Mouse (Mus musculus) stomach, postnatal 0 days (tissue): ENCODE results near the gene Ints13. TPM values are rescaled to one million over a fixed set of nuclear protein-coding genes. Genes with fewer than 3 reads are reported as not detected.
A peak's percentile ranks its signal among the peaks of the same experiment; 100 is the strongest.

Experiments
- ATAC-seq: fragments of 200-750 bp; cut with Nextera tagmentation; 2 replicates; pipeline ENCODE4 v1.8.0; 2017; ENCODE audit not compliant: low FRiP score, low TSS enrichment
- DNase-seq: peaks from one replicate; pipeline ENCODE4 v3.0.0-alpha.2; 2016; ENCODE audit warnings: low spot score
- H3K27ac ChIP-seq: fragments of 300-500 bp; sonication (generic); replicated peaks from 2 replicates; pipeline ENCODE4 v1.5.1; 2014; ENCODE audit warnings: mild to moderate bottlenecking, control low read depth
- H3K27me3 ChIP-seq: fragments of 300-500 bp; sonication (generic); 2 replicates; pipeline ENCODE4 v1.6.1; 2014; ENCODE audit warnings: low read length; ENCODE audit not compliant: control insufficient read depth, insufficient read depth
- H3K36me3 ChIP-seq: fragments of 300-500 bp; sonication (generic); 2 replicates; pipeline ENCODE4 v1.6.1; 2014; ENCODE audit warnings: low read length, mixed read lengths; ENCODE audit not compliant: control insufficient read depth, insufficient read depth
- H3K4me1 ChIP-seq: fragments of 300-500 bp; sonication (generic); replicated peaks from 2 replicates; pipeline ENCODE4 v1.6.1; 2014; ENCODE audit warnings: antibody characterized with exemption; ENCODE audit not compliant: control insufficient read depth, insufficient read depth
- H3K4me2 ChIP-seq: fragments of 300-500 bp; sonication (generic); replicated peaks from 2 replicates; pipeline ENCODE4 v1.6.1; 2014; ENCODE audit warnings: low read depth, mild to moderate bottlenecking, control low read depth, moderate library complexity
- H3K4me3 ChIP-seq: fragments of 300-500 bp; sonication (generic); 2 replicates; pipeline ENCODE4 v1.5.1; 2014; ENCODE audit warnings: low read depth, low read length, control low read depth
- H3K9ac ChIP-seq: fragments of 300-500 bp; sonication (generic); 2 replicates; pipeline ENCODE4 v1.6.1; 2014; ENCODE audit warnings: mild to moderate bottlenecking, low read length, control low read depth, mixed read lengths
- H3K9me3 ChIP-seq: fragments of 300-500 bp; sonication (generic); 2 replicates; pipeline ENCODE4 v1.6.1; 2016; ENCODE audit warnings: low read length; ENCODE audit not compliant: control insufficient read depth
- CTCF ChIP-seq: IDR thresholded peaks from 2 replicates; pipeline ENCODE4 v1.5.1; 2016; ENCODE audit warnings: antibody characterized with exemption, low read depth, mild to moderate bottlenecking, moderate library complexity
- EP300 ChIP-seq: optimal IDR thresholded peaks from 2 replicates; pipeline ENCODE3; 2016; ENCODE audit warnings: antibody characterized with exemption
- WGBS: fragments of 180-500 bp; shearing (Covaris S2); extraction: QIAGEN DNeasy Blood & Tissue Kit; methylation state at CpG from one replicate; pipeline ENCODE4 v1.1.7; 2014; 5-methylcytosine and 5-hydroxymethylcytosine counted together
- polyA plus RNA-seq: library from polyadenylated mRNA; unstranded; fragments of >200 nt; fragmentation: Nextera tagmentation; extraction: Ambion mirVana; gene quantifications from 2 replicates; pipeline ENCODE4 v1.2.1, GENCODE M21; 2015

Ints13 gene
- polyA plus RNA-seq, 1 experiment from 2014 or later, result 25.8 TPM

DNA sequence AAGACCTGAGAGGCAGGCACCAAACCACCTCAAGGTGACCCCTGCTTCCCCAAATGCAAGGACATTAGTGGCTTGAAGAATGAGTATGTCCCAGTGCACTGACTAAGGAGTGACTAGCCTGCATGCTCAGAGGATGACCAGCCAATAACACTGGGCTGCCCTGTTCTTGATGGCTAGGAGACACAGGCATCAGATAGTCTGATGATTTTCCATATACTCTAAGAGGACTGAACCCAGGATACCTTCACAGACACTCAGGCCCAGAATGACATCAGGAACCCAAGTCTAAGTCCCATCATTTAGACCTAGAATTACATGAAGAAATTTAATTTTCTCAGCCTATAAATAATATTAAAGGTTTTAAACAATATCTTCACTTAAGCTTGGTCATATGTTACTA, 26.3 kb downstream of the Ints13 start:
- Histone ChIP-seq H3K4me3 (no peak overlapping the region), H3K9me3 (no peaks in the 10 kb centered on the region), H3K9ac (no peak overlapping the region), H3K36me3 (peaks cover 24% of the 10 kb centered on the region), H3K4me2 (no peak overlapping the region), H3K27me3 (no peaks in the 10 kb centered on the region), H3K4me1 (no peaks in the 10 kb centered on the region), H3K27ac (no peak overlapping the region)
- ATAC-seq (no peak), DNase-seq (no peak)
- TF ChIP-seq CTCF, result no peak

DNA sequence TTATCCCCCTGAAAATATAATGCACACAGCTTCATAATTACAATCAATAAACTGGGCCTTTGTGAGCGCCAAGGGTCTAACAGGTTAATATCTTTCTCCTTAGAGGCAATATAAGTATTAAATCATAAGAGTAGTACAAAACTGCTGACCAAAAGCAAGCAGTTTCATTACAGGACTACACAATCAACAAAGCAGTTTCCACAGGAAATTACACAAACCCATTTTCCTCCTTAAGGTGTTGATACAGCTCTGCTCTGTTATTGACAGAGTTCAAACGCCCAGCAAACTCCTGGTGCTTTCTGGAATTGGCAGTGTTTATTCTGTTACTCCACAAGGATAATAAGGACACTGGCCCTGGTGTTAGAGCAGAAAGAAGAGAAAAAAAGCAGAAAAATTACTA, 27.2 kb downstream of the Ints13 start:
- ATAC-seq (no peak), DNase-seq (no peak)
- H3K27ac ChIP-seq, result no peak overlapping the region
- H3K9me3 ChIP-seq, result no peaks in the 10 kb centered on the region
- no peak overlapping the region for H3K4me2 ChIP-seq
- H3K9ac ChIP-seq, result no peak overlapping the region
- no peaks in the 10 kb centered on the region for H3K27me3 ChIP-seq
- WGBS, result 67% methylated on average over 2 of the region's 2 CpGs
- no peaks in the 10 kb centered on the region for H3K4me1 ChIP-seq
- peaks cover 17% of the 10 kb centered on the region for H3K36me3 ChIP-seq
- no peak overlapping the region for H3K4me3 ChIP-seq
- no peak for TF ChIP-seq CTCF
- TF ChIP-seq EP300, result no peak

DNA sequence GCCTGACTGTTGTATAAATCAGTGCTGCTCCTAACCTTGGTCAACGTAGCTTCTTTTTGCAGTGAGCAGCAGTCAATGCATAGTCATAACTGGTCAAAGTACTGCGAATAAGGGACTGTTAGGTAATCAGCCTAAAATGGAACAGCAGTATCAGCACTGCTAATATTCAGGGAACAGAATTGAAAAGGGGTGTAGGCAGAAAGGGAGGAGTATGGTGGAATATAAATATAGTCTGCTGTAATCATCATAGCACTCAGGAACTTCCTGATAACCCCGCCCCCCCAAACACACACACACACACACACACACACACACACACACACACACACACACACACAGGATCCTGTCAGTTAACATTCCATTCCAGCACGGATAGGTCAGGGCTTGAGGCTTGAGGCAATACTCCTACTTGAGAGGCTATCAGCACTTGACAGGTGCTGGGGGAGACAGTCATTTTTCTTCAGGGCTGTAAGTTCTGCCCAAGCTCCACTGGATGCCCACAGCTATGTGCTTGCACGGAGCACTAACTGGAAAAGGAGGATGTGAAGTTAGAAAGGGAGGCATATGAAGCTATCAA, 32.3 kb downstream of the Ints13 start:
- no peak overlapping the region for H3K9ac ChIP-seq
- H3K36me3 ChIP-seq, result peaks cover 5% of the 10 kb centered on the region; the same call in 1 of the 2 replicates
- H3K27ac ChIP-seq, result no peak overlapping the region
- no peak overlapping the region for H3K4me2 ChIP-seq
- H3K9me3 ChIP-seq, result no peaks in the 10 kb centered on the region
- no peaks in the 10 kb centered on the region for H3K27me3 ChIP-seq
- H3K4me3 ChIP-seq, result no peak overlapping the region
- peak; percentile 84 for ATAC-seq
- no peak for TF ChIP-seq CTCF
- TF ChIP-seq EP300, result no peak
- no peaks in the 10 kb centered on the region for H3K4me1 ChIP-seq
- WGBS, result 66% methylated on average over 5 of the region's 5 CpGs
- DNase-seq, result peak; percentile 61

GRCm38 (mm10) chr6:146544622-146545021, 33.0 kb downstream of the Ints13 start:
- Histone ChIP-seq H3K4me1 (no peaks in the 10 kb centered on the region), H3K4me3 (no peak overlapping the region), H3K9me3 (no peaks in the 10 kb centered on the region), H3K27me3 (no peaks in the 10 kb centered on the region), H3K27ac (no peak overlapping the region), H3K36me3 (peaks cover 5% of the 10 kb centered on the region; the same call in 1 of the 2 replicates), H3K4me2 (no peak overlapping the region), H3K9ac (no peak overlapping the region)
- TF ChIP-seq EP300, result no peak
- peak; percentile 27 for TF ChIP-seq CTCF
- 88% methylated on average over 1 of the region's 1 CpGs for WGBS
- no peak for ATAC-seq
- DNase-seq, result no peak

GRCm38 (mm10) chr6:146540386-146540785, 37.2 kb downstream of the Ints13 start:
- WGBS, result 81% methylated on average over 3 of the region's 3 CpGs
- TF ChIP-seq EP300 (no peak), CTCF (no peak)

DNA sequence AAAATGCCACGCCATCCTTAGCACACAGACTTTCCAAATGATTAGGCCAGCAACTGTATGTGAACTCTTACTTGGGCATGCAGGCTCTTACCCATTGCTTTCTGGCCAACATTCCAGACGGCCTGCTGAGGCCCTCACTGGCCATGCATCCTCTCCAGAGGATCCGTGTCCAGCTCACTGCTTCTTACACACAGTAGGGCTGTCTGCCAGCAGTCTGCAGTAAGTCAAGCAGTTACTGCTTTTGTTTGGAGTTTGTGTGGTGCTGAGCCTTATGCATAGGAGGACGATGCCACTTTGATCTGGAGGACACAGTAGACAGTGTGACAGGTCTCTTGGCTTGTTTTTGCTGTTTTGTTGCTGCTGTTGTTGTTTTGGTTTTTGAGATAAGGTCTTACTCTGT, 39.0 kb downstream of the Ints13 start:
- no peak for TF ChIP-seq CTCF
- TF ChIP-seq EP300, result no peak
- DNase-seq, result no peak
- H3K9me3 ChIP-seq, result no peaks in the 10 kb centered on the region
- H3K36me3 ChIP-seq, result no peaks in the 10 kb centered on the region
- WGBS, result 56% methylated on average over 4 of the region's 4 CpGs
- 0 out of 2 replicates have a peak, but pooled peaks have one; percentile 20 for ATAC-seq
- H3K27me3 ChIP-seq, result no peaks in the 10 kb centered on the region
- H3K4me3 ChIP-seq, result no peak overlapping the region
- H3K9ac ChIP-seq, result no peak overlapping the region
- H3K4me1 ChIP-seq, result no peaks in the 10 kb centered on the region
- no peak overlapping the region for H3K27ac ChIP-seq
- no peak overlapping the region for H3K4me2 ChIP-seq

More at GRCm38 (mm10) chr6:146540386-146540785, 37.2 kb downstream of the Ints13 start:
- Histone ChIP-seq H3K9me3 (no peaks in the 10 kb centered on the region), H3K4me3 (no peak overlapping the region), H3K27me3 (no peaks in the 10 kb centered on the region), H3K4me2 (no peak overlapping the region), H3K4me1 (no peaks in the 10 kb centered on the region), H3K27ac (no peak overlapping the region), H3K9ac (no peak overlapping the region), H3K36me3 (no peaks in the 10 kb centered on the region)
- ATAC-seq (no peak), DNase-seq (no peak)
